Mouse (Mus musculus): ENCODE measurements at regions not wholly inside any gene's neighbourhood (a gene's known extent, or its start where the extent isn't known, plus 50 kb on each side); places are given as distances from the start of the nearest gene placed in this dataset.

GRCm38 (mm10) chr16:24135841-24136240 lies 147.2 kb upstream of the Bcl6 start:
- TF ChIP-seq CTCF (IDR thresholded peaks at IDR 0.05; ENCODE audit: low read depth) (no peak), EP300 (IDR thresholded peaks at IDR 0.05; ENCODE audit: low read depth) (no peak)

Measured in heart, postnatal 0 days (tissue).